Mouse (Mus musculus) heart, adult 2 months (tissue): ENCODE measurements around the gene Nmu. TPM values are rescaled to one million over a fixed set of nuclear protein-coding genes. Genes with fewer than 3 reads are reported as not detected.

ENCODE experiments used
- DNase-seq, 2 experiments: peaks; one replicate each; pipeline ENCODE4 v3.0.0; 2021
- H3K27ac ChIP-seq: fragments of 200-600 bp; 2 replicates; pipeline ENCODE4 v1.8.1; 2022
- H3K27me3 ChIP-seq: fragments of 200-500 bp; 2 replicates; pipeline ENCODE4 v1.6.1; 2012; ENCODE audit warnings: mild to moderate bottlenecking, low read length, inconsistent platforms, mixed read lengths; ENCODE audit not compliant: control insufficient read depth, insufficient read depth
- H3K36me3 ChIP-seq: fragments of 200-500 bp; 2 replicates; pipeline ENCODE4 v1.6.1; 2012; ENCODE audit warnings: low read length, inconsistent platforms; ENCODE audit not compliant: control insufficient read depth, insufficient read depth
- H3K4me1 ChIP-seq: fragments of 200-500 bp; 2 replicates; pipeline ENCODE4 v1.6.1; 2011; ENCODE audit warnings: low read length; ENCODE audit not compliant: control insufficient read depth, insufficient read depth
- H3K4me3 ChIP-seq: fragments of 200-600 bp; 2 replicates; pipeline ENCODE4 v1.8.1; 2022
- H3K79me2 ChIP-seq: fragments of 200-500 bp; replicated peaks from 2 replicates; pipeline ENCODE4 v1.6.1; 2012; ENCODE audit warnings: mild to moderate bottlenecking, inconsistent platforms, low read length, moderate library complexity, mixed read lengths; ENCODE audit not compliant: control insufficient read depth, insufficient read depth
- H3K9ac ChIP-seq: fragments of 200-500 bp; 2 replicates; pipeline ENCODE4 v1.6.1; 2012; ENCODE audit warnings: low read depth, mild to moderate bottlenecking, control low read depth, inconsistent platforms, low read length, mixed read lengths
- CTCF ChIP-seq: fragments of 200-600 bp; IDR thresholded peaks from 2 replicates; pipeline ENCODE4 v1.8.1; 2022; ENCODE audit warnings: antibody characterized with exemption, mild to moderate bottlenecking, moderate library complexity
- EP300 ChIP-seq: fragments of 200-500 bp; IDR thresholded peaks from 2 replicates; pipeline ENCODE4 v1.6.1; 2011; ENCODE audit warnings: low read depth, low read length, control low read depth; ENCODE audit not compliant: insufficient read depth
- POLR2A ChIP-seq: fragments of 200-500 bp; IDR thresholded peaks from 2 replicates; pipeline ENCODE4 v1.6.1; 2011; ENCODE audit warnings: mild to moderate bottlenecking, low read depth, low read length, control low read depth; ENCODE audit not compliant: insufficient read depth
- WGBS: fragments of 180-500 bp; shearing (Covaris S2); methylation state at CpG from one replicate; pipeline ENCODE4 v1.1.7; 2018; 5-methylcytosine and 5-hydroxymethylcytosine counted together
- intact Hi-C: fragments of 180-260 bp; cut with DNase I; formaldehyde crosslinking; loops from one replicate; pipeline ENCODE4 v1.15.1; 2025
- polyA plus RNA-seq: library from polyadenylated mRNA; depleted of rRNA; stranded (reverse); fragments of >200 nt; gene quantifications from 2 replicates; pipeline ENCODE4 v1.2.3, GENCODE M21; 2012
- total RNA-seq, 2 experiments: library from RNA; stranded (reverse); gene quantifications; 2 replicates each; pipeline ENCODE4 v1.2.3; 2021

Gene Nmu
- total and polyA plus RNA-seq, 3 experiments, result not detected

- H3K27me3 ChIP-seq, result no peaks in the 10 kb centered on the region
- no peak for TF ChIP-seq EP300
- TF ChIP-seq POLR2A, result no peak
- TF ChIP-seq CTCF, result no peak
- H3K9ac ChIP-seq, result no peak overlapping the region
- intact Hi-C loops, result loop anchor here (2.0 to 10.0 kb wide), 3 partner anchors 165 to 431 kb away; partner anchors contain the start of gene Srd5a3
- peaks cover 8% of the 10 kb centered on the region for H3K36me3 ChIP-seq
- DNase-seq, result peak in 1 of 2 experiments; percentile 19
- H3K4me3 ChIP-seq, result no peak overlapping the region
- 20% methylated on average over 8 of the region's 8 CpGs for WGBS
- no peaks in the 10 kb centered on the region for H3K79me2 ChIP-seq
- no peak overlapping the region for H3K27ac ChIP-seq
- H3K4me1 ChIP-seq, result peaks cover 3% of the 10 kb centered on the region
These were observed 58.0 kb downstream of the Nmu start for GRCm38 (mm10) chr5:76305616-76306015.

- H3K4me1 ChIP-seq, result peaks cover 3% of the 10 kb centered on the region
- no peaks in the 10 kb centered on the region for H3K27me3 ChIP-seq
- H3K27ac ChIP-seq, result peak within 1 kb of the TSS; percentile 96
- DNase-seq, result peak; percentile 94 to 95
- peak within 1 kb of the TSS; percentile 89 for H3K4me3 ChIP-seq
- H3K79me2 ChIP-seq, result no peaks in the 10 kb centered on the region
- intact Hi-C loops, result loop anchor here (2.0 to 10.0 kb wide), 4 partner anchors 117 to 430 kb away; partner anchors contain the start of gene Srd5a3
- 1% methylated on average over 96 of the region's 104 CpGs for WGBS
- peaks cover 10% of the 10 kb centered on the region for H3K36me3 ChIP-seq
- H3K9ac ChIP-seq, result peak within 1 kb of the TSS; percentile 95
- no peak for TF ChIP-seq EP300
- TF ChIP-seq POLR2A, result no peak
- no peak; the same call in 1 of the 2 replicates for TF ChIP-seq CTCF
These were observed 58.9 kb downstream of the Nmu start, which contains the start of gene Clock for GRCm38 (mm10) chr5:76304452-76305341. Gene Clock (minus strand): TSS chr5:76304792.

GRCm38 (mm10) chr5:76303745-76304451 lies 59.7 kb downstream of the Nmu start:
- Histone ChIP-seq H3K4me3 (peak overlapping the region; percentile 89), H3K4me1 (peaks cover 4% of the 10 kb centered on the region), H3K36me3 (peaks cover 10% of the 10 kb centered on the region), H3K27ac (peak overlapping the region; percentile 96), H3K27me3 (no peaks in the 10 kb centered on the region), H3K79me2 (0 out of 2 replicates have a peak, but pooled peaks cover 2% of the 10 kb centered on the region), H3K9ac (peak overlapping the region; percentile 95)
- intact Hi-C loops, result loop anchor here (2.0 to 10.0 kb wide), 4 partner anchors 117 to 429 kb away; partner anchors contain the start of gene Srd5a3
- WGBS, result 1% methylated on average over 92 of the region's 100 CpGs
- DNase-seq, result peak; percentile 91
- TF ChIP-seq CTCF, result no peak
- no peak for TF ChIP-seq EP300
- no peak for TF ChIP-seq POLR2A

- 4% methylated on average over 11 of the region's 11 CpGs for WGBS
- H3K4me1 ChIP-seq, result peaks cover 4% of the 10 kb centered on the region
- DNase-seq, result no peak
- intact Hi-C loops, result loop anchor here (5.0 to 10.0 kb wide), 3 partner anchors 116 to 429 kb away; no protein-coding TSS in a partner anchor
- peaks cover 3% of the 10 kb centered on the region; the same call in 1 of the 2 replicates for H3K79me2 ChIP-seq
- H3K27ac ChIP-seq, result peak overlapping the region; percentile 96
- TF ChIP-seq EP300, result no peak
- TF ChIP-seq CTCF, result no peak
- no peak for TF ChIP-seq POLR2A
- H3K36me3 ChIP-seq, result peaks cover 12% of the 10 kb centered on the region
- peak overlapping the region; percentile 95 for H3K9ac ChIP-seq
- peak overlapping the region; percentile 89 for H3K4me3 ChIP-seq
- H3K27me3 ChIP-seq, result no peaks in the 10 kb centered on the region
These were observed 60.2 kb downstream of the Nmu start for GRCm38 (mm10) chr5:76303379-76303744.

GRCm38 (mm10) chr5:76302009-76302408 lies 61.6 kb downstream of the Nmu start:
- no peak for DNase-seq
- no peak overlapping the region for H3K9ac ChIP-seq
- peaks cover 6% of the 10 kb centered on the region for H3K4me1 ChIP-seq
- no peak overlapping the region for H3K4me3 ChIP-seq
- peaks cover 3% of the 10 kb centered on the region; the same call in 1 of the 2 replicates for H3K79me2 ChIP-seq
- WGBS, result 81% methylated on average over 2 of the region's 2 CpGs
- intact Hi-C loops, result loop anchor here (5.0 to 10.0 kb wide), 3 partner anchors 115 to 427 kb away; no protein-coding TSS in a partner anchor
- peaks cover 17% of the 10 kb centered on the region for H3K36me3 ChIP-seq
- H3K27me3 ChIP-seq, result no peaks in the 10 kb centered on the region
- H3K27ac ChIP-seq, result no peak overlapping the region
- TF ChIP-seq CTCF, result peak; percentile 29
- TF ChIP-seq POLR2A, result no peak
